Mouse (Mus musculus) ES-E14 (cell line): ENCODE measurements around the gene Olfr549.
A peak's percentile ranks its signal among the peaks of the same experiment; 100 is the strongest.

Source experiments
- CHD2 ChIP-seq: IDR thresholded peaks from 2 replicates; pipeline ENCODE4 v1.6.1; 2014; ENCODE audit warnings: mild to moderate bottlenecking, low read depth, low read length, inconsistent platforms
- HCFC1 ChIP-seq: IDR thresholded peaks from 2 replicates; pipeline ENCODE4 v1.6.1; 2012; ENCODE audit warnings: low read length, inconsistent platforms, borderline replicate concordance; ENCODE audit not compliant: insufficient read depth
- MAFK ChIP-seq: IDR thresholded peaks from 2 replicates; pipeline ENCODE4 v1.6.1; 2014; ENCODE audit warnings: mild to moderate bottlenecking, low read depth, low read length, inconsistent platforms; ENCODE audit not compliant: insufficient read depth
- ZC3H11A ChIP-seq: IDR thresholded peaks from 2 replicates; pipeline ENCODE4 v1.6.1; 2012; ENCODE audit warnings: low read depth, mild to moderate bottlenecking, inconsistent platforms, low read length, borderline replicate concordance
- ZNF384 ChIP-seq: IDR thresholded peaks from 2 replicates; pipeline ENCODE4 v1.6.1; 2012; ENCODE audit warnings: low read depth, low read length, inconsistent platforms

- TF ChIP-seq HCFC1 (no peak), ZNF384 (no peak), MAFK (no peak), CHD2 (no peak), ZC3H11A (peak; percentile 82; the same call in 1 of the 2 replicates)
Measured at GRCm38 (mm10) chr7:102506848-102507247, 42.8 kb upstream of the Olfr549 start.
